Mouse (Mus musculus): ENCODE measurements around the gene Adprhl2.

The Adprhl2 gene

DNA sequence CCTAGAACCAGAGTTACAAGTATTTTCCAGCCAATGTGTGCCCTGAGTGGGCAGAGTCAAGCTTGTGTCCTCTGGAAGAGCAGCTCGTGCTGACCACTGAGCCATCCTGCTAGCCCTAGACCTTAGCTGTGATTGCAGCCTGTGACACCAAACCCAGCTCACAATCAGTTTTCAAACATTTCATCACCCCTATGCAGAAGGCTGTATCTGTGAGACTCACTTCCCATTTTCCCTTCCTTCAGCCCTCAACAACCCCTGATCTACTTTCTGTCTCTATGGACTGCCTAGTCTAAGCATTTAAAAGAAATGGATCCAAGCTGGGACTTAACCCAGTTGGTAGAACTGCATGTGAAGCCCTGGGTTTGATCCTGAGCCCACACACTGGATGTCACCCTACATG lies 16.1 kb downstream of the Adprhl2 start:
- DNase-seq, result no peak

DNA sequence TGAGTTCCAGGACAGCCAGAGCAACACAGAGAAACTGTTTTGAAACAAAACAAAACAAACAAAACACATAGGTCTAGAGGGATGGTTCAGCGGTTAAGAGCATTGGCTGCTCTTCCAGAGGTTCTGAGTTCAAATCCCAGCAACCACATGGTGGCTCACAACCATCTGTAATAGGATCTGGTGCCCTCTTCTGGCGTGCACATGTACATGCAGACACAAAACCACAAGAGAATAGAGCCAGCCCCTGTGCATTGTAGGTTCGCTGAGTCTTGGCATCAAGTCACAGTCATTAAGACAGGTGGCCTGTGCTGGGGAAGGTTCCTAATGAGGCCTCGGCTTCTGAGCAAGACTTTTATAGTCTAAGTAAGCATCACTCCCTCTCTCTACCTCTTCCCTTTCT lies 17.6 kb downstream of the Adprhl2 start:
- DNase-seq, result no peak

DNA sequence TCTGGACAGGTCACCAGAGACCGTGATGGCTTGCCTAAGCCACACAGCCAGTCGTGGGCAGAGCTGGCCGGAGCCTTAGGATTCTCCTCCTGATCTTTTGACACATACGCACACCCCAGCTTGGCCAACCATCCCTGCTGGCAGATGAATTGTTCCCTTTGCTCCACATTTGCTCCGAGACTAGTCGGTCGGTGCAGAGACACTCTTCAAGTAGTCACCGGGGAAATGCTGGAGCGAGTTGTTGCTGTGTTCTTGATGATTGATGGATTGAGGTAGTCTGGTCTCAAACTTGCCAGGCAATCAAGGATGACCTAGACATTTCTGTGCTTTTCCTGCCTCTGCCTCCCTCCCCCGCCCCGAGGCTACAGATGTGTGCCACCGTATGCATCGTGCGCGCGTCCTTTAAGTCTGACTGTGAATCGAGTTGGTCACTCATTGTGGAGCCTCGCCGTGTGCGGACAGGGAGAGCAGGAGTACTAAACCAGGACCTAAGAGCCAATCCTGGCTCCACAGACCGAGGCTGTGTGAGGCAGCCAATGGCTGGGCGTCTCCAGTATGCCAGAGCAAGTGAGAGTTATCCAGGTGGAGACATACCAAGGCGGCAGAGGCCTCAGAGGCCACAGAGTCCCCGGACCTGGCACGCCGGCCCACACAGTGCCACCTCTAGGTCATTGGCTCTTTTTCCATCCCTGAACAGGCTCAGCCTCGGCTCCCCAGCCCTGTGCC lies 19.8 kb downstream of the Adprhl2 start:
- no peak for DNase-seq

DNA sequence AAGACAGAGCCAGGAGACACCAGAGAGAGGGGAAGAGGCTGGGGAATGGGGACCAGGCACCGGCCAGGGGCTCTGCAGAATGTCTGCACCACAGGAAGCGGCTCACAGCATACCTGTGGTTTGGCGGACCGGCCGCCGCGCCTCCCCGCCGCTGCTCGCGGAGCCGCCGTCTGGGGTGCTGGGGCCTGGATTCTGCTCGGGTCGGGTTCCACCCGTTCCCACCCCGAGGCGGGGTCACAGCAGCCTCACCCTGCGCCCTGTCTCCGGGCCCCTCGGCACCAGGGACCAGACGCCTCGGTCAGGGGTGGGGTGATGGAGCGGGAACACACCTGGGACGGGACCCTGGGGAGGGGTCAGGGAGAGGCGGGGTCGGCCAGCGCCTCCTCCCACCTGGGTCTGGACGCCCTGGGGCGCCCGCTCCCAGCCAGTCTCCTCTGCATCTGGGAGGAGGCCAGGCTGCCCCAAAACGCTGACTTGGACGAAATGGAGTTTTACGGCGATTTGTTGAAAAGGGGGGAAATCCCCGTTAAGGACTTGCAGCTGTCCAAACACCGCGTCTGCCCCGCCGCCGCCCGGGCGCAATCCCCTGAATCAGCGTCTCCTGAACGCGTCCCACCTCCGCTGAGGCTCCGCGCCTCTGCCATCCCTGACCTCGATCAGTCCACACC lies 20.5 kb downstream of the Adprhl2 start:
- DNase-seq, result no peak

DNA sequence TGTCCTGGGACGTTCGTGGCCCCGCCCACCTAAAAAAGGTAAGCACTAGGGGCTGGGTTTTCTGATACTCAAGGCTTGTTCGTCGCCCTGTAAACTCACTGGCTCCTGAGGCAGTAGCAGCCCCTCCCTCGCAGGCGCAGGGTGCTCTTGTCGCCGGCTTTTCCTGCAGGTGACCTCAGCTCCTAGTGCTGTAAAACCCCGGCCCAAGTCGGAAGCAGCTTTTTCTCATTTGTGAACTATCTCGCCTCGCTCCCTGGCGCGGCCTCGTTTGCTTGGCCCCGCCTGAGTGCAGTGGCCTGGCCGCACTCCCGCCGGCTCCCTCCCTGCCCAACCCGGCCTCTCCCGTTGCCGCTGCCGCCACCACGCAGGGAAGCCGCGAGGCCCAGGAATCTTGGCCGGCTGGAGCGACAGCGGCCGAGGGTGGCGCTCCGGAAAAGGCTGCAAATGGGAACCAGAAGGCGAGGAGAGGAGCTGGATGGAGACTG lies 24.8 kb downstream of the Adprhl2 start:
- peak; percentile 83 for DNase-seq

DNA sequence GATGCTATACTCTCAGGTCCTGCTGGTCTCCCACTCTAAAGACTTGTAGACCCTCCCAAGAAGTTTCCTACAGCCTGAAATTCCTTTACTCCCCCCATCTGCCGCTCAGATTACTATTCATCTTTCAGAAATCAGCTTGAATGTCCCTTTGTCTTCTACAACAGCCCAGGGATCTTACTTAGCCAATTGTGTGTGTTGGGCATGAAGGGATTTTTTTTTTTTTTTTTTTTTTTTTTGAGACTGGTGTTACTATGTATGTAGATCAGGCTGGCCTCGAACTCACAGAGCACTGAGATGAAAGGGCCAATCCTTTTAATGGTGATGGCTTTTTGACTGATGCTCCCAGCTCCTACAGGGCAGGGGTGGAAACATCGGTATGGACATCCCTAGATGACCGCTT lies 25.6 kb downstream of the Adprhl2 start:
- DNase-seq, result no peak

DNA sequence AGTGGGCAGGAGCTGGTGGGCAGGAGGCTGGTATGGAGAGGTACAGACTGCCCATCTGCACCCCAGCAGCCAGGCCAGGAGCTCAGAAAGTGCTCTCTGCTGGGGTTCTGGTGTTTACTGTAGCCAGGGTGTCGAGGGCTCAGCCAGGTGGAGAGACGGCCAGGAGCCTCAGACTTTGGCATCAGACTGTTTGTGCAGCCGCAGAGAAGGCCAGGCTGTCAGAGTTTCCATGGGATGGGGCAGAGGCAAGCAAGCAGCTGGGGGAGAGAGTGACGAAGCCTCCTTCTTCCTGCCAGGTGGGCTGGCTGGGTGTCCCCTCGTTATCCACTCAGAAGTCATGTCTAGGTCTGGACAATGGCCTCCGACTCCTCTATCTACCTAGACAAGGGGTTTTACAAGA lies 26.4 kb downstream of the Adprhl2 start:
- DNase-seq, result no peak

DNA sequence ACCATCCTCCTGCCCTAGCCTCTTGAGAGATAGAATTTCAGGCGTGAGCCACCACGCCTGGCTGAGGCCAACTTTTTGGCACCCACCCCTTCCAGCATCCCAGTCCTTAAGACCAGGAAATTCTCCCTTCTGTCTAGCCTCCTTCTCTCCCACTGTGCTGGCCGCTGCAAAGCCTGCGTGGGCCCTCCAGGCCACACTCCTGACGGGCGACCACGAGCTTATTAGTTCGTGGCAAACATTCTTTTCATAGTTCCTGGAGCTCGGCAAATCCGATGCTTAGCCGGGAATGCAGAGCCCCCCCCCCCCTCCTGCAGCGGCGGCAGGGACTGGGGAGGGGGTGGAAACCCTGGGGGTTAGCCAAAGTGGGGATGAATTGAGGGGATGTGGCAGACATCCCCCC lies 30.3 kb downstream of the Adprhl2 start:
- no peak for DNase-seq

DNA sequence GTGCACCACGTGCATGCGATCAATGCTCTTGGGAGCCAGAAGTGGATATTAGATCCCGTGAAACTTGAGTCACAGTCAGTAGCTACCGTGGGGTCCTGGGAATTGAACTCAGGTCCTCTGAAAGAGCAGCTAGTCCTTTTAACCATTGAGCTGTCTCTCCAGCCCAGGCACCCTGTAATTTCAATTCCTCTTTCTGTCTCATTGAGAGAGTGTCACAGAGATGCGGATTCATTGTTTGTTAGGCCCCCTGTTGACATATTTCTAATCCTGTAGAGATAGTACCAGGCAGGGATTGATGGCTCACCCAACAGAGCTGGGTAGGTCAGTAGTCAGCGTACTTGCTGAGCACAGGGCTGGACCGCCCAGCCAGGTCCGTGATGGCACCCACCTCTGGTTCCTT lies 31.2 kb downstream of the Adprhl2 start:
- DNase-seq, result no peak

DNA sequence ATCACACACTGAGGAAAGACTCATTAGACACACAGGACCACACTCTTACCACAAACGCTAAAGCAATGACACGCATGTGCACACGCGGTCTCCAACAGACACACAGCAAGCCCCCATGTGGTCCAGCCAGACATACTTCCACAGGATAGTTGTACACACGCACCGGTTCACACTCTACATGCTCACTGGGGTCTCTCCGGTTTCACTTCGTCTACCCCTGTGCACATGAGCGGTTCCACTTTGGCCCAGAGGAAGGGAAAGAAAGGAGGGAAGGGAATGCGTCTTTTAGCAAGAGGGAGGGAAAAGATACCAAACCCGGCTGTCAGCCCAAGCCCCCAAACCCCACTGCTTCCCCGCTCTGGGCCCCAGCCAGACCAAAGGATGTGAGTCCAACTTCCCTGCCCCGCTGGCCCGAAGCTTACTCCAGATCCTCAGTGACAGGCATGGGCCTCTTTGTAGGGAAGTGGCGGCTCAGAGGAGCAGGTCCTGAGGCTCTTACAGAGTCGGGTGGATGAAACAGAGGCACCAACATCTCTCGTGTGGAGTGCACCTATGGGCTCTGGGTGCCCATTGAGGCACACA lies 33.3 kb downstream of the Adprhl2 start:
- DNase-seq, result no peak

DNA sequence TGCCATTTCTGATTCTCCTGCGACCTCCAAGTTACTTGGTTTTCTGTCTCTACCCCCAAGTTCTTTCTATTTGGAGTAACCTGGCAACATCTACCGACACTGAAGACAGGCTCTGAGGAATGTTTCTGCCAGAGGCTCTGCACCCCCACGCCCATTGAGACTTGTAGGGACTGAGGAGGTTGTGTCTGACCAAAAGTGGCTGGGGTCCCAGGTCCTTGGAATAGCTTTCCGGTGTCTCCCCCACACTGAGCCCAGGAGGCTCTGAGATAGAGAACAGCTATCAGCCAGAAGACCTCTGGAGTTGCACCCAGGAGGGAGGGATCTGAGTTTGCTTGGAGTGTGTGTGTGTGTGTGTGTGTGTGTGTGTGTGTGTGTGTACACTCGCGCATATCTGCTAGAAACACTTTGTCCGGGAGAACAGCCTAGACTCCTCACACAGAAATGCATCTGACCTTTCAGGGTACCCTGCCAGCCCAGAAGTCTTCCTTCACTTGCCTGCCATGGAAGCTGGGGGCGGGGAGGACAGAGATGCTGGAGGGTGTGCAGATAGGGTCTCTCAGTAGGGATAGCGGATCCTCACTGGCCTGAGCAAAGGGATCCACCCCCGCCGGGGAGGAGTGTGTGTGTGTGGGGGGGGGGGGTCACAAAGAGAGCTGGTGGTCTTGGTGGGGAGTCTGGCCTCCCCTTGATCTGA lies 34.1 kb downstream of the Adprhl2 start:
- peak; percentile 44 for DNase-seq

DNA sequence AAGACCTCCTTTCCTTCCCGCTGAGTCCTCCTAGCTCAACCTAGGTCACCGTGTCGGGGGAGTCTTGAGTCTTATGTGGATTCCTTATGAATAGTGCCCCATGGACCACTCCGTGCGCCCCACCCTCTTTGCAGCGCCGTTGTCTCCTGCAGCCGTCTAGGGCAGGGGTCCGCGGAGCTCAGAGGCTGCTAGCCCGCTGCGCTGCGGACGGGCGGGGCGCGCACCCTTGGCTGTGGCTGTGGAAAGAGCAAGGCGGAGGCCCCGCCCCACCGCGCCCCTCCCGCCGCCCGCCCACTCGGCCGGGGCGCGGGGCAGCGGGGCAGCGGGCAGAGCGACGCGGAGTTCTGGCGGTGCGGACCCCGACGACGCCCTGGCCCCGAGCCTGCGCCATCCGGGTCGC lies 35.0 kb downstream of the Adprhl2 start, which contains the start of gene Col8a2:
Col8a2 (plus strand) TSS at position 302 of the 400 bp plus-strand sequence.
- peak; percentile 42 for DNase-seq

DNA sequence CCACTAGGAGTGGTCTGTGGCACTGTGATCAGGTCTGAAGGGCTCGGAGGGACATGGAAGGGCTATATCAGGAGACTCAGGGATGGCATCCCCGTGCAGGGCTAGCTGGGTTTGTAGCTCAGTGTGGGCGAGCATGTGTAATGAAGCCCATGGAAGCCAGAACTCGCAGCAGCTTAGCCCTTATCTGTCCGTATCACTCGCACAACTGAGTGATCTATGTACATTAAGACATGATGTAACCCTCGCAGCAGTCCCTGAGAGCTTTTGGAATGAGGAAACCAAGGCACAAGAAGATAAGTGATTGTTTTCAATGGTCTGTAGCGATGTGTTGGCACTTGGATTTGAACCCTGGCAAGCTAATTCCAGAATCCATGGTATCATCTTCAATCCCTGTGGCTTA lies 37.9 kb downstream of the Adprhl2 start:
- DNase-seq, result no peak

DNA sequence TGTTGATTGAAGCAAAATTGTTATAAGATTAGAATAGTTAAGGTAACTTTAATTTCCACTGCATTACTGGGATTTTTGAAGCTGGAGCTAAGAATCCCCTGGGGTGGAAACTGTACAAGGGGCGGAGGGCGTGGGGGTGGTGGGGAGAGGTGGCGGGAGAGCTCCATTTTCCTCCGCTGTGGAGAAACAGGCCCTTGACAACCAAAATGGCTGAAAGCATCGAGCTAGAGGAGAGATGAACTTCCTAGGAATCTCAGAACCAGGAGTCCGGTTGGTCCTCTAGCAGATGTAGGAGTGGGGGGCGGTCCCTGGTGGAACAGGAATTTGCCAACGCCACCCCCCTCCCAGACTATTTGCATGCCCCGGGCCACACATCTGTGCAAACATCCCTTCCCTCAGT lies 39.8 kb downstream of the Adprhl2 start:
- no peak for DNase-seq

DNA sequence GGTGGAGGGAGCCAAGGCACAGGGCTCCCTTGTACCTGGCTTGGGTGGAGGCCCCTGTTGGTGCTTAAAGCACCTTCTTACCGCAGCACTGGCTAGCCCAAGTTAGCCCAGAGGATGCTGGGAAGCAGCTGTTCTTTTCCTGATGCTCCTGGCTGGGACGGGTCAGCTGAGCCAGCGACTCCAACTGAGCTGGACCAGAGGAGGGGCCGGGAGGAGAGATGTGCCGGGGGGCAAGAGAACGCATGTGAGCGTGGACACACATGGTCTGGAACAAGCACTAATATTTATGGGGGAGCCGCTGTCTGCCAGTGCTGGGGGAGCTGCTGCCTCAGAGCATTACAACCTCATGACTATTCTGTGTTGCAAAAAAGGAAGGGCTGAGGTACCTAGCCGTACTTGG lies 42.5 kb downstream of the Adprhl2 start:
- no peak for DNase-seq

DNA sequence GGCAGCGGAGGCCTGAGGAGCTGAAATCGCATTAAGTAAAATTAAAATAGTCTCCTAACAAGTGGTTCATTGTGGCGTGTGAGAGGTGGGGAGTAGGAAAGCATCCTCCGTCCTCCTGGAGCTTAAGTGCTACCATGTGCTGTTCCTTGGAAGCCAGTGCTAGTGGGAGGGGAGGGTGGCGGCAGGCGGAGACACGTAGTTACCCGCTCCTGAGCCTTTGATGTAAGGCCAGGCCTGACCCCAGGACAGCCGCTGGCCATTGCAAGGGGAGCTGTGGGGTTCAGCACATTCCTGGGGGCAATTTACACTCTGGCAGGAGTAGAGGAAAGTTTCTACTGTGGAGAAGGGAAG lies 43.0 kb downstream of the Adprhl2 start:
- DNase-seq, result no peak

DNA sequence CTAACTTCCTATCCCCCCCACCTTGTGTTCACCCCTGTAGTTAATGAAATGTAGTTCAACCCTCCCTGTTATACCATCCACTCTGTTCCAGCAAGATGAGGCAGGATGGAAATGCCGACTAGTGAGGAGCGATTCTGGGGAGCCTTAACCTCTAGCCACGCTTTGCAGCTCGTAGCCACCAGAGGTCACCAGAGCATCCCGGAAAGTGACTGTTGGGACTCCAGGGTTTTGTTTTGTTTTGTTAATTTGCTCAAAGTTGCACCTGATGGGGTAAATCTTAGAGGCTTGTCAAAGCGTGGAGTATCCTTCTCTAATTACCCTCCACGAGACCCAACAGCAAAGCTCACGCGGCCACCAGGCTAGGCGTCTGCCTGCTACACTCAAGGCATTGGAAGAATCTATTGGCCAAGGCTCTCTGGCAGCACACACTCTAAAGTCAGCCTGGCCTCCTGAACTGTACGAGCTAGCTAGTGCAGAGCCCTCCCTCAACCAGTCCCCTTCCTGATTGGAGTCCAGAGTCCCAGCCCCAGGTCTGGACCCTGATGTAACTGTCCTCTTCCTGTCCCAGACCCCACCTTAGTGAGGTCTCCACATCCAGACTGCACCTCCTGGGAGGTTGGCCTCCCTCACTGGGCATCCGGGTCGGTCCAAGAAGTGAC lies 43.5 kb downstream of the Adprhl2 start:
- peak; percentile 76 for DNase-seq

DNA sequence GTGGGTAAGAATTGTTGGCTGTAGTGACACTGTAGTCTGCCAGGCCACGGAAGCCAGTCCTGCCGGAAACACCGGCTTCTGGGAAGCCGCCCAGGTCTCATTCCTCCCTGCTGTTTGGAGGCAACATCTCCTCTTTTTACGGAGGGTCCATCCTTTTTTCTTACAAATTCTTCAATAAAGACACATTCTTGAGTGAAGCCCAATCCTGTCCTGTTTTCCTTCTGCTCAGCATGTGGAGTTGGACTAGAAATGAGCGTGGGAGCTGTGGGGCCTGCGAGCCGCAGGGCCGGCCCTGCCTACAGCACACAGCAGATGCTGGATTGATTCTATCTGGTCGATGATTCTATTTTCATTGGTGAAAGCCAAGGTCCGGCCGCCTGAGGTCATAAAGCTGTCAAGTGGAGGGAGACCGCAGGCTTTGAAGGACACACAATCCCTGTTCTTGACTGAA lies 45.8 kb downstream of the Adprhl2 start:
- DNase-seq, result peak; percentile 45

DNA sequence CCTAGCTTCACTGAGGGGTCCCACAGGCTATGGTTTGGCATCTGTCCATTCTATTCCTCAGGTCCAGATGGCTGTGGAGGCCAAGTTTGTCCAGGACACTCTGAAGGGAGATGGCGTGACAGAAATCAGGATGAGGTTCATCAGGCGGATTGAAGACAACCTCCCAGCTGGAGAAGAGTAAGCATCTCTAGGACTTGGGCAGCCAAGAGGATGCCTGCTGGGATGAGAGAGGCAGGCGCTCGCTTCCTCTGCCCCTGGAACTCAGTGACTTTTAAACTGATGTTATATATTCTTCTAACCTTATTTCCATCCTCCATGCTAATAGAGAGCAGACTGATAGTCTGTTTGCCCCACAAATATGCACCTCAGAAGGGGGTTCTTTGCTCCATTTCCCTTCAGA lies 46.4 kb downstream of the Adprhl2 start:
- DNase-seq, result no peak

DNA sequence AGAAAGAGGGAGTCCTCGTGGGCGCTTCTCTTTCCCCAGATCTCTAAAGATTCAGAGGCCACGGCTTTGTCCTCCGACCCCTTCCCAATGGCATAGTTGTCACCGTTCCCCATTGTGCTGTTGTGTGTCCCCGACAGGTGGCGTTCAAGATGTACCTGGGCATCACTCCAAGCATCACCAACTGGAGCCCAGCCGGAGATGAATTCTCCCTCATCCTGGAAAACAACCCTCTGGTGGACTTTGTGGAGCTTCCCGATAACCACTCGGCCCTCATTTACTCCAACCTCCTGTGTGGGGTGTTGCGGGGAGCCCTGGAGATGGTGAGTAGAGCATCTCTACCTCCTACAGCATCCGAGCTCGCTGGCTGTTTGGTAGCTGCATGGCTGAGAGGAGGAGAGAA lies 47.8 kb downstream of the Adprhl2 start:
- no peak for DNase-seq

DNA sequence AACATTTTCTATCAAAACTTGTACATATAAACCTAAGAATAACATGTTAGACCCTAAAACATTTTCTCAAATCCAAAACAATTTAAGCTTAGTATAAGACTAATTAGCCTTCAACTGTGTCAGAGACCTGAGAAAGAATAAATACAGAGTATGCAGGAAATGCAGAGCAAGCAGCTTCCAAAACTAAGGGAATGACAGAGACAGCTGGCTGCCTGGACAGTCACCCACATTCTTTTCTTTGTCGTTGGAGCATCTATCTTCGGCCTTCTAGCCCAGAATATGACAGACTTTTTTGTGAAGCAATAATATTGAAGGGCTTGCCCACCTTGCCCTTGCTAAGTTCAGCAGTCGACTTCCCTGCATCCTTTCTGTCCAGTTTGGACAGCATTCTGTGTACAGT lies 52.2 kb downstream of the Adprhl2 start:
- DNase-seq, result no peak

Data from lung, postnatal 10 days (tissue).